Mouse (Mus musculus) urinary bladder, postnatal 14 days (tissue): ENCODE measurements around the gene Gm42421.

Experiments
- DNase-seq: peaks from one replicate; pipeline ENCODE4 v3.0.0; 2021; ENCODE audit warnings: low spot score

Gene Gm42421

GRCm38 (mm10) chr5:143927875-143928274, at the start of gene Gm42421:
TSS of gene Gm42421 (plus strand) at chr5:143928175.
- DNase-seq = no peak

GRCm38 (mm10) chr5:143885274-143885673, 42.7 kb upstream of the Gm42421 start:
- no peak for DNase-seq

GRCm38 (mm10) chr5:143890741-143891140, 37.2 kb upstream of the Gm42421 start:
- no peak for DNase-seq

GRCm38 (mm10) chr5:143892255-143892886, 35.6 kb upstream of the Gm42421 start:
- no peak for DNase-seq

GRCm38 (mm10) chr5:143893396-143893795, 34.6 kb upstream of the Gm42421 start:
- peak; percentile 71 for DNase-seq

GRCm38 (mm10) chr5:143897635-143898330, 30.2 kb upstream of the Gm42421 start, which contains the start of gene Ankrd61:
TSS of gene Ankrd61 (minus strand) at chr5:143897685.
- DNase-seq = no peak

GRCm38 (mm10) chr5:143902111-143902510, 25.9 kb upstream of the Gm42421 start:
- peak; percentile 22 for DNase-seq

DNA sequence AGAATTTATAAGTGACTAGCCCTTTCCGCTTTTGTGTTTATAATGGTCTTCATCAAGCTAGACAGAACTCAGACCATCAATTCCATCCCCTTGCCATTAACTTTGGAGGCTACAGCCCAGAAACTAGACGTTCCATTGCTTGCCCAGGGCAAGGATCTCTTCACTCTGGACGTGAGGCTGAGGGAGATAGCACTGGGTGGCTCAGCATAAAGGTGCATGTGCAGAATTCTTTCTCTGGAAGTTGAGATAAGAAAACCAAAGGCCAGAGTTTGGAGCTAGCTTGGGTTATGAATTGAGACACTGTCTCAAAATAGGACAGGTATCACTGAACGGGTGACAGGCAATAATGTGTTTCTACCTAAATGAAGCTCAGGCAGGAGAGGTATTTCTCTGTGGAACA, 24.2 kb upstream of the Gm42421 start:
- no peak for DNase-seq

- DNase-seq = no peak
These were observed 21.5 kb upstream of the Gm42421 start for GRCm38 (mm10) chr5:143906429-143906828.

DNA sequence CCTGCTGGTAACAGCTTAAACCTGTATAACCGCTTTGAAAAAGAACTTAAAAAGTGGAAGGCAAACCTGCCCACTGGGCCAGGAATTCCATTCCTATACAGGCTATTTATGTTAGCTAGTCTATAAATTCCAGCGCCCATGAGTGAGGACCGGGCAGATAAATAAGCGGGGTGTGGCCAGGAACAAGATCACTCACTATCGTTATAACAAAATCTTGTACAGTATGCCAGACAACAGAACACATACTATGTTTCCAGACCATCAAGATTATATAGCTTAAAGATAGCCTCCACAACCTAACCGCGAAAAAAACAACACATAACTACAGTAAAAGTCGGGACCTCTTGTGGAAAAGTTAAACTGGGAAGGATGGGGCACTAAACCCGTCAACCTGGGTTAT, 19.0 kb upstream of the Gm42421 start:
- DNase-seq = no peak

GRCm38 (mm10) chr5:143909417-143910400, 18.3 kb upstream of the Gm42421 start, which contains the start of the genes Aimp2 and Pms2:
TSS of gene Aimp2 (minus strand) at chr5:143909847.
TSS of gene Pms2 (plus strand) at chr5:143909964.
- peak; percentile 95 for DNase-seq

DNA sequence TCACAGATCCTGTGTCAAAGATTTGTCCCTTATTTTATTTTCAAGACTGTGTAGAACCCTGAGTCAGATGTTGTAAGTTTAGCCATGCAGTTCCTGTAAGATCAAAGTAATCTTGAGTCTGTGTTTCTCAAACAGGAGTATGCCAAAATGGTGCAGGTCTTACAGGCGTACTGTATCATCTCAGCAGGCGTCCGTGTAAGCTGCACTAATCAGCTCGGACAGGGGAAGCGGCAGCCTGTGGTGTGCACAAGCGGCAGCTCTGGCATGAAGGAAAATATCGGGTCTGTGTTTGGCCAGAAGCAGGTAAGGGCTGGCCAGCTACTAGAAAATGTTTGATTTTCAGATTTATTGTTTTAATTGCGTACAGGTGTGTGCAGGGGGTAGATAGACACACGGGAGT, 11.8 kb upstream of the Gm42421 start:
- DNase-seq = no peak

- DNase-seq = peak; percentile 67
These were observed 10.6 kb upstream of the Gm42421 start for GRCm38 (mm10) chr5:143917418-143917817.

- no peak for DNase-seq
These were observed 9.9 kb upstream of the Gm42421 start for GRCm38 (mm10) chr5:143918120-143918519.

DNA sequence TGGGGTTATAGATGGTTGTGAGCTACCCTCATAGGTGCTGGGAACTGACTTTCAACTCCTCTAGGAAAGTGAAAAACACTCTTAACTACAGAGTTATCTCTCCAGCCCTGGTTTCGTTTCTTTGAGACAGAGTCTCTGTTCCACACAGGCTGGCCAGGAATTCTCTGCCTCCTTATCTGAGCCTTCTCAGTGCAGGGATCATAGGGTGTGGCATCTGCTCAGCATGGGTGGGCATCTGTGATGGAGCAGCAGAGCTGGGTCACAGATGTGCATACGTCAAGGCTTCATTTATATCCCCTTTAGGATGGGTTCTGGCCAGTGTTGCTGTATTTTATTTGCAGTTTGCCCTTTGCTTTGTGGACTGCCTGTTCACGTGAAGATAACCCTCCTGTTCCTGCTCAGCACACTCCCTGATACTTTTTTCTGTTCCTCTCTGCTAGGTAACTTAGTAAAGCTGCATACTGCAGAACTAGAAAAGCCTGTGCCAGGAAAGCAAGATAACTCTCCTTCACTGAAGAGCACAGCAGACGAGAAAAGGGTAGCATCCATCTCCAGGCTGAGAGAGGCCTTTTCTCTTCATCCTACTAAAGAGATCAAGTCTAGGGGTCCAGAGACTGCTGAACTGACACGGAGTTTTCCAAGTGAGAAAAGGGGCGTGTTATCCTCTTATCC, 3.1 kb upstream of the Gm42421 start:
- DNase-seq = no peak

DNA sequence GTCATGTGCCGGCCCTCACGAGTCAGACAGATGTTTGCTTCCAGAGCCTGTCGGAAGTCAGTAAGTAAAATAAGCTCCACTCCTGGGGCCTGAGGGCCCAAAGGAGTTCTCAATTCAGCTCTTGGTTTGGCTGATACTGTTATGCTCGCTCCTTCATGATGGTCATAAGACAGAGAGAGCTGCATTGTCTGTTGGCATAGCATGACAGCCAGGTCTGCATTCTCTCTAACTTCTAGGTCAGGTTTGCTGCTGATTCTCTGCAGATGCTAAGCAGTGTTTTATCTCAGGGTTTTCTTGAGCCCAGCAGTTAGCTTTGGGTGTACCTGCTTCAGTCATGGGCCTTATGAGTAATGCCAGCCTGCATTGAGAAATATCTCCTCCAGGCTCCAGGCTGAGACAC, 1.3 kb downstream of the Gm42421 start:
- DNase-seq = no peak

GRCm38 (mm10) chr5:143930656-143931055, 2.7 kb downstream of the Gm42421 start:
- no peak for DNase-seq

GRCm38 (mm10) chr5:143931863-143932580, 4.0 kb downstream of the Gm42421 start:
- no peak for DNase-seq

DNA sequence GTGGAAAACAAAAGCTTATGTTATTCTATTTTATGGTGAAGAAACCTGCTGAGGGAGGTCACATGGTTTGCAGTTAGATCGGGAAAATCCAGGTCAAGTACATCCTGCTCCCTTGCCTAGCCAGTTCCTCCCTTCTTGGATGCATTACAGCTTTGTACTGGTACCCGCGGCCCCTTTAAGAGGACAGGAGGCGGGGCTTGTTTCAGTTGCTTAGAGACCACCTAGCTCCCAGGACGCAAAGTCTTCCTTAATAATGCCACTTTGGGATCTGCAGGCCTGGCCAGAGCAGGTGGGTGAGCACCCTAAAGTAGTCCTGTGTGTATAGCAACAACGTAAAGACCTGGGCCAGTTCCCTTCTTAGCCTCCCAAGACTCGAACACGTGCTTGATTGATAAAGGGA, 4.9 kb downstream of the Gm42421 start, which contains the start of gene Rsph10b:
Rsph10b (plus strand) TSS at position 205 of the 400 bp plus-strand sequence.
- no peak for DNase-seq

DNA sequence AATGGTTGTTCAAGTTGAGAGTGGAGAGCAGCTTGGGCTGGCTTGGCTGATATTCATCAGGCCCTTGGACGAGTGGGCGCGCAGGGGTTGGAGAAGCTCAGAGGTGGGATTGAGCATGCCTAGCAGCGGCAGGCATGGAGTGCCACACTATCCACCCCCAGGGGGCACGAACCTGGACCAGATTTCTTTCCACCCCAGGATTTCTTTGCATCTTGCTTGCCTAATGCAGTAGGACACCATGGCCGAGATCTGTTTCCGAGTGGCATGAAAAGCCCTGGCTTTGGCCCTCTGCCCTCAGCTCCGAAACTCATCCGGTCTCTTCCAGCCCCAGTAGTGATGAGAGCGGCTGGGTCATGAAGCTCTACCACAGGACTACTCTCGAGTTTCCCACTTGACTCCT, 5.4 kb downstream of the Gm42421 start:
- DNase-seq = no peak

- DNase-seq = no peak
These were observed 5.9 kb downstream of the Gm42421 start for GRCm38 (mm10) chr5:143933875-143934274.
